ENCODE assay signal across 8 mouse cellular contexts in the genomic region with DNA sequence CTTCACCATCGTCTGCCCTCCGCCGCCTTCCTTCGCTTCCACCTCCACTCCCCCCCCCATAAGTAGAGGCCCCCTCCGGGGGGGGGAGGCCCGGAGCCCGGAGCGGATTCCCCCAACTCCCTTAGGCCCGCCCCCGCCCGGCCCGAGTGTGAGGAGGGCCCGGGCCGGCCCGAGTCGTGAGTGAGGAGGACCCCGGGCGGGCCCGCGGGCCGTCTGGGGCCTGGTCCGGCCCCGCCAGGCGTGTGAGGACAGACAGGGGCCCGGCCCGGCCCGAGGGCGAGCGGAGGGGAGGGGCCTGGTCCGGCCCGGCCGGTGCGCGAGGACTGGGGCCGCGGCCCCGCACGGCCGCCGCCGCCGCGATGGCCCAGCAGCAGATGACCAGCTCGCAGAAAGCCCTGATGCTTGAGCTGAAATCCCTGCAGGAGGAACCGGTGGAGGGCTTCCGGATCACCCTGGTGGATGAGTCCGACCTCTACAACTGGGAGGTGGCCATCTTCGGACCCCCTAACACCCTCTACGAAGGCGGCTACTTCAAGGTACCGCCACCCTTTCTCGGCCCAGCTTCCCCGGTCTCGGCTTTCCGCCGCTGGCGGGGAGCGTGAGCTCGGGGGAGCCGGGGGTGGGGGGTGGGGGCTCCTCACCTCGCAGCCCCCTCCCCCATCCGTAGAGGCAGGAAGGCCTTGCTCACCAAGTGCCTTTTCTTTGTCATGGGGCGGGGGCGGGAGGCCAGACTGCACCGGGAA. TPM values are rescaled to one million over a fixed set of nuclear protein-coding genes. Genes with fewer than 3 reads are reported as not detected.
DNase-seq lines count a peak whose midpoint lies in the region; ATAC-seq and TF ChIP-seq lines count a peak whose summit lies in the region.

Gene Ube2r2 (plus strand): TSS at position 33 of the 743 bp plus-strand sequence.

- no peaks in the 10 kb centered on the region for H3K9me3 ChIP-seq in CH12.LX (replicated peaks; ENCODE audit: low read length)
- no peaks in the 10 kb centered on the region for H3K9me3 ChIP-seq in forebrain, embryonic 13.5 days (replicated peaks)
- no peaks in the 10 kb centered on the region for H3K9me3 ChIP-seq in heart, embryonic 16.5 days (replicated peaks; ENCODE audit: control insufficient read depth, low read length)
- H3K9me3 ChIP-seq in liver, postnatal 0 days (ENCODE audit: low read length), result no peaks in the 10 kb centered on the region
- H3K9me3 ChIP-seq in neural tube, embryonic 13.5 days, result no peaks in the 10 kb centered on the region

- peak within 1 kb of the TSS; percentile 95 for H3K9ac ChIP-seq in CH12.LX (ENCODE audit: insufficient read depth, low read depth)
- H3K9ac ChIP-seq in forebrain, embryonic 13.5 days, result peak within 1 kb of the TSS; percentile 99
- peak within 1 kb of the TSS; percentile 99 for H3K9ac ChIP-seq in heart, embryonic 16.5 days (ENCODE audit: low read length)
- peak within 1 kb of the TSS; percentile 99 for H3K9ac ChIP-seq in liver, postnatal 0 days (replicated peaks)
- H3K9ac ChIP-seq in neural tube, embryonic 13.5 days, result peak within 1 kb of the TSS; percentile 100

- peak within 1 kb of the TSS; percentile 98 for H3K4me2 ChIP-seq in CH12.LX (ENCODE audit: insufficient read depth, low read depth, poor library complexity, severe bottlenecking)
- peak within 1 kb of the TSS; percentile 76 for H3K4me2 ChIP-seq in forebrain, embryonic 13.5 days
- H3K4me2 ChIP-seq in heart, embryonic 16.5 days (ENCODE audit: low read depth, low read length), result peak within 1 kb of the TSS; percentile 88
- peak within 1 kb of the TSS; percentile 71 for H3K4me2 ChIP-seq in liver, postnatal 0 days (ENCODE audit: low read depth, low read length)
- peak within 1 kb of the TSS; percentile 79 for H3K4me2 ChIP-seq in neural tube, embryonic 13.5 days

- peaks cover 0 to 36% of the 10 kb centered on the region in 2 experiments; a peak in 2 of 4 replicates for H3K4me1 ChIP-seq in CH12.LX (ENCODE audit: control insufficient read depth in 1 of 2, insufficient read depth in 2 of 2)
- peaks cover 21% of the 10 kb centered on the region for H3K4me1 ChIP-seq in forebrain, embryonic 13.5 days
- H3K4me1 ChIP-seq in heart, embryonic 16.5 days (ENCODE audit: control insufficient read depth, insufficient read depth, low read length), result peaks cover 13% of the 10 kb centered on the region
- peaks cover 38% of the 10 kb centered on the region for H3K4me1 ChIP-seq in liver, postnatal 0 days (ENCODE audit: insufficient read depth)
- peaks cover 32% of the 10 kb centered on the region for H3K4me1 ChIP-seq in neural tube, embryonic 13.5 days (replicated peaks)

- H3K27ac ChIP-seq in CH12.LX (ENCODE audit: insufficient read depth, low read depth), result peak within 1 kb of the TSS; percentile 37
- H3K27ac ChIP-seq in forebrain, embryonic 13.5 days, result peak within 1 kb of the TSS; percentile 99
- H3K27ac ChIP-seq in heart, embryonic 16.5 days (ENCODE audit: low read length), result peak within 1 kb of the TSS; percentile 99
- peak within 1 kb of the TSS; percentile 99 for H3K27ac ChIP-seq in liver, postnatal 0 days (ENCODE audit: low read depth)
- peak within 1 kb of the TSS; percentile 100 for H3K27ac ChIP-seq in neural tube, embryonic 13.5 days (replicated peaks)

- WGBS in forebrain, embryonic 13.5 days, result under 1% methylated on average over 56 of the region's 65 CpGs
- WGBS in heart, embryonic 16.5 days, result 0% methylated on average over 60 of the region's 65 CpGs
- under 1% methylated on average over 43 of the region's 65 CpGs for WGBS in liver, postnatal 0 days (ENCODE audit: insufficient replicate concordance)
- WGBS in neural tube, embryonic 13.5 days, result 0% methylated on average over 58 of the region's 65 CpGs

- no peak for TF ChIP-seq EP300 in CH12.LX (IDR thresholded peaks at IDR 0.05; ENCODE audit: low read length)
- no peak for TF ChIP-seq EP300 in liver, postnatal 0 days (IDR thresholded peaks at IDR 0.05; ENCODE audit: low read depth)

- TF ChIP-seq POLR2A in CH12.LX (IDR thresholded peaks at IDR 0.05; ENCODE audit: low read depth, low read length), result peak; percentile 60; the same call in 1 of the 2 replicates

- ATAC-seq in forebrain, embryonic 13.5 days, result peak; percentile 81
- peak; percentile 74 for ATAC-seq in heart, embryonic 16.5 days (replicated peaks; ENCODE audit: extremely low read depth, insufficient read depth, low FRiP score)
- peak; percentile 66 for ATAC-seq in liver, postnatal 0 days
- ATAC-seq in neural tube, embryonic 13.5 days (ENCODE audit: low read depth), result peak; percentile 81

- no peaks in the 10 kb centered on the region for H3K27me3 ChIP-seq in CH12.LX (replicated peaks)
- no peaks in the 10 kb centered on the region for H3K27me3 ChIP-seq in forebrain, embryonic 13.5 days
- no peaks in the 10 kb centered on the region for H3K27me3 ChIP-seq in heart, embryonic 16.5 days (ENCODE audit: control insufficient read depth, insufficient read depth, low read length)
- H3K27me3 ChIP-seq in liver, postnatal 0 days (ENCODE audit: insufficient read depth, low read length), result no peaks in the 10 kb centered on the region
- no peaks in the 10 kb centered on the region for H3K27me3 ChIP-seq in neural tube, embryonic 13.5 days

- in situ Hi-C loops in CH12.LX (cut with MboI; ENCODE audit: low pct_ligation_motif_present, low pct_unique_long_range_greater_than_20kb, low sequenced_read_pairs), result no loop called here

- H3K79me2 ChIP-seq in CH12.LX (replicated peaks; ENCODE audit: control insufficient read depth, extremely low read depth, insufficient read depth, poor library complexity, severe bottlenecking), result peaks cover 28% of the 10 kb centered on the region

- no peak for TF ChIP-seq CTCF in CH12.LX (conservative IDR thresholded peaks at IDR 0.05 in 1 of 2, IDR thresholded peaks at IDR 0.05 in 1 of 2; ENCODE audit: low read depth in 2 of 2, low read length in 2 of 2)
- TF ChIP-seq CTCF in liver, postnatal 0 days (IDR thresholded peaks at IDR 0.05; ENCODE audit: low read depth), result no peak

- peaks cover 0 to 12% of the 10 kb centered on the region in 2 experiments for H3K36me3 ChIP-seq in CH12.LX (replicated peaks in 1 of 2; ENCODE audit: control insufficient read depth in 1 of 2, insufficient read depth in 1 of 2, low read length in 1 of 2)
- peaks cover 16% of the 10 kb centered on the region for H3K36me3 ChIP-seq in forebrain, embryonic 13.5 days (ENCODE audit: poor library complexity, severe bottlenecking)
- no peaks in the 10 kb centered on the region for H3K36me3 ChIP-seq in heart, embryonic 16.5 days (ENCODE audit: control insufficient read depth, insufficient read depth)
- peaks cover 21% of the 10 kb centered on the region for H3K36me3 ChIP-seq in liver, postnatal 0 days (replicated peaks; ENCODE audit: insufficient read depth, low read length)
- peaks cover 16% of the 10 kb centered on the region for H3K36me3 ChIP-seq in neural tube, embryonic 13.5 days

- H3K4me3 ChIP-seq in CH12.LX (replicated peaks in 1 of 3; ENCODE audit: low read depth in 2 of 3, low read length in 2 of 3, poor library complexity in 1 of 3), result peak within 1 kb of the TSS; percentile 83 to 93 (median 84)
- H3K4me3 ChIP-seq in forebrain, embryonic 13.5 days, result peak within 1 kb of the TSS; percentile 97
- H3K4me3 ChIP-seq in heart, embryonic 16.5 days (ENCODE audit: low read length), result peak within 1 kb of the TSS; percentile 93
- peak within 1 kb of the TSS; percentile 92 for H3K4me3 ChIP-seq in liver, postnatal 0 days (ENCODE audit: low read depth, low read length)
- peak within 1 kb of the TSS; percentile 92 for H3K4me3 ChIP-seq in neural tube, embryonic 13.5 days

- peak; percentile 49 for DNase-seq in CH12.LX (ENCODE audit: extremely low read depth)
- peak; percentile 6 for DNase-seq in brain, embryonic 18.5 days (ENCODE audit: low read depth, low spot score)
- peak; percentile 55 to 87 for DNase-seq in kidney, postnatal 25 days
- no peak for DNase-seq in liver, postnatal 0 days
- peak; percentile 77 for DNase-seq in testis, postnatal 14 days (ENCODE audit: low spot score)

- dilution Hi-C loops in CH12.LX (cut with MboI; ENCODE audit: extremely low pct_ligation_motif_present, extremely low pct_unique_long_range_greater_than_20kb, low sequenced_read_pairs), result no loop called here

- no peak for TF ChIP-seq RAD21 in CH12.LX (IDR thresholded peaks at IDR 0.05; ENCODE audit: low read depth, low read length)

TF ChIP-seq in CH12.LX, 34 proteins besides CTCF, POLR2A, EP300 and RAD21:
- TF ChIP-seq KAT2A (IDR thresholded peaks at IDR 0.05; ENCODE audit: insufficient replicate concordance, low read length) (no peak), MAZ (IDR thresholded peaks at IDR 0.05; ENCODE audit: low read depth, low read length) (peak; percentile 57; the same call in 1 of the 2 replicates), TCF12 (IDR thresholded peaks at IDR 0.05; ENCODE audit: low read depth, low read length) (0 out of 2 replicates have a peak, but pooled peaks have one; percentile 19), MYC (IDR thresholded peaks at IDR 0.05; ENCODE audit: low read depth, low read length) (no peak), GABPA (IDR thresholded peaks at IDR 0.05; ENCODE audit: insufficient replicate concordance, low read depth, low read length) (no peak), JUN (IDR thresholded peaks at IDR 0.05; ENCODE audit: insufficient read depth, low read depth, low read length) (no peak), NELFE (IDR thresholded peaks at IDR 0.05; ENCODE audit: low read depth, low read length) (no peak), TBP (conservative IDR thresholded peaks at IDR 0.05; ENCODE audit: low read depth, low read length) (no peak), POLR2AphosphoS2 (IDR thresholded peaks at IDR 0.05; ENCODE audit: low read depth, low read length) (no peak), MAFK (IDR thresholded peaks at IDR 0.05; ENCODE audit: insufficient replicate concordance, low read length) (no peak), BHLHE40 (IDR thresholded peaks at IDR 0.05; ENCODE audit: low read depth, low read length) (peak; percentile 2; the same call in 1 of the 2 replicates), JUND (conservative IDR thresholded peaks at IDR 0.05; ENCODE audit: low read depth, low read length) (no peak), ETS1 (conservative IDR thresholded peaks at IDR 0.05; ENCODE audit: low read depth, low read length) (no peak), IRF4 (IDR thresholded peaks at IDR 0.05; ENCODE audit: low read depth, low read length) (no peak), USF1 (IDR thresholded peaks at IDR 0.05; ENCODE audit: low read depth, low read length) (no peak)

RNA-seq across cellular contexts. Expression of gene Ube2r2, which starts in this region (rescaled TPM):
- total RNA-seq in CH12.LX (2012; rRNA removed), result 30.4 and 31.7 TPM in 2 replicates
- total RNA-seq in CH12.LX (2014; rRNA removed), result 38.9 and 53.7 TPM in 2 replicates
- polyA plus RNA-seq in CH12.LX (2012; ENCODE audit: insufficient read length, low read depth), result 83.7 and 90.9 TPM in 2 replicates
- 73.2 and 74.6 TPM in 2 replicates for polyA plus RNA-seq in forebrain, embryonic 13.5 days (2015; fragmentation: Nextera tagmentation; extraction: Ambion mirVana)
- 68.0 and 69.7 TPM in 2 replicates for polyA plus RNA-seq in heart, embryonic 16.5 days (2015; fragmentation: Nextera tagmentation; extraction: Ambion mirVana)
- 39.4 and 43.9 TPM in 2 replicates for polyA plus RNA-seq in liver, postnatal 0 days (2015; fragmentation: Nextera tagmentation; extraction: Ambion mirVana)
- polyA plus RNA-seq in neural tube, embryonic 13.5 days (2015; fragmentation: Nextera tagmentation; extraction: Ambion mirVana), result 70.0 and 79.9 TPM in 2 replicates

Comparison
In these comparisons a context has a peak if more than half of its experiments do, and no peak if none do; other contexts are left out.
1. H3K27ac ChIP-seq: peak in every context shown above with its lines; median percentile 100 in neural tube, embryonic 13.5 days; 99 in forebrain, embryonic 13.5 days; 99 in heart, embryonic 16.5 days; 99 in liver, postnatal 0 days; 37 in CH12.LX.